Mouse (Mus musculus): ENCODE results near the gene Cenpm.
A peak's percentile ranks its signal among the peaks of the same experiment; 100 is the strongest.

DNA sequence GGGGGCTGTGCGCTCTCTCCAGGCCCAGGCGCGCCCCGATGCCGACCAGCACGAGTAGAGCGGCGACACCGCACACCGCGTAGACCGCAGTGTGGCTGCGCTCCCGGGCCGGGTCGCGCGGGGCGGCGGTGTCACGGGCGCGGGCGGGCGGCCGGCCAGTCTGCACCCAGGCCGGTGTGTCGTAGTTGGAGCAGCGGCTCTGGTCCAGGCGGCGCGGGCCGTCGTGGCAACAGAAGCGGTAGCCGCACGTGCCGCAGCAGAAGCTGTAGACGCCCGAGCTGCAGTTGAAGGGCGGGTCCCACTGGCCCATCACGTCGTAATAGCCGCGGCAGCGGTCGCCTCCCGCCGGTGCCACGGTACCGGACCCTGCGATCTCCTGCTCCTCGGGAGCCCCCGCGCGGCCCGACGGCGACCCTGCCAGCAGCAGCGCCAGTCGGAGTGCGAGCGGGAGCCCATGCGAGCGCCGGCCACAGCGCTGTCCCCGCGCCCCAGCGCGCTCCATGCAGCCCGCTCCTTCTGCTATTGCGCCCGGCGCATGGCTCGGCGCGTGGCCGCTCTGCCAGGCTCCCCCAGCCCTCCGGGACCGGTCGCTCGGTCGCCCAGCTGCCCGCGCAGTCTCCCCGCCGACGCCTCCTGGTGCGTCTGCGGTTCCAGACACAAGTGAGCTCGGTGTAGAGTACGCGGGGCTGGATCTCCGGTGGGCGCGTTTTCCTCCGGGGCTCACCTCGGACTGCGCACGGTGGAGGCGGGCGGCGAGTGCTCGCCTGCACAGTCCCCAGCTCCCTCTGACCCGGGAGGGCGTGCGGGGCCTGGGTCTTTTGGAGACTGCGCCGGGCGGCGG is 32.4 kb downstream of the Cenpm start:
- TF ChIP-seq CTCF (IDR thresholded peaks at IDR 0.05; ENCODE audit: low read depth) (0 out of 2 replicates have a peak, but pooled peaks have one; percentile 22), EP300 (IDR thresholded peaks at IDR 0.05; ENCODE audit: low read depth) (no peak)

All from heart, postnatal 0 days (tissue).